Mouse (Mus musculus): ENCODE results near the gene Dnajc11. TPM values are rescaled to one million over a fixed set of nuclear protein-coding genes. Genes with fewer than 3 reads are reported as not detected.

Gene Dnajc11
- polyA plus RNA-seq, 1 experiment from 2014 or later = 25.7 TPM

DNA sequence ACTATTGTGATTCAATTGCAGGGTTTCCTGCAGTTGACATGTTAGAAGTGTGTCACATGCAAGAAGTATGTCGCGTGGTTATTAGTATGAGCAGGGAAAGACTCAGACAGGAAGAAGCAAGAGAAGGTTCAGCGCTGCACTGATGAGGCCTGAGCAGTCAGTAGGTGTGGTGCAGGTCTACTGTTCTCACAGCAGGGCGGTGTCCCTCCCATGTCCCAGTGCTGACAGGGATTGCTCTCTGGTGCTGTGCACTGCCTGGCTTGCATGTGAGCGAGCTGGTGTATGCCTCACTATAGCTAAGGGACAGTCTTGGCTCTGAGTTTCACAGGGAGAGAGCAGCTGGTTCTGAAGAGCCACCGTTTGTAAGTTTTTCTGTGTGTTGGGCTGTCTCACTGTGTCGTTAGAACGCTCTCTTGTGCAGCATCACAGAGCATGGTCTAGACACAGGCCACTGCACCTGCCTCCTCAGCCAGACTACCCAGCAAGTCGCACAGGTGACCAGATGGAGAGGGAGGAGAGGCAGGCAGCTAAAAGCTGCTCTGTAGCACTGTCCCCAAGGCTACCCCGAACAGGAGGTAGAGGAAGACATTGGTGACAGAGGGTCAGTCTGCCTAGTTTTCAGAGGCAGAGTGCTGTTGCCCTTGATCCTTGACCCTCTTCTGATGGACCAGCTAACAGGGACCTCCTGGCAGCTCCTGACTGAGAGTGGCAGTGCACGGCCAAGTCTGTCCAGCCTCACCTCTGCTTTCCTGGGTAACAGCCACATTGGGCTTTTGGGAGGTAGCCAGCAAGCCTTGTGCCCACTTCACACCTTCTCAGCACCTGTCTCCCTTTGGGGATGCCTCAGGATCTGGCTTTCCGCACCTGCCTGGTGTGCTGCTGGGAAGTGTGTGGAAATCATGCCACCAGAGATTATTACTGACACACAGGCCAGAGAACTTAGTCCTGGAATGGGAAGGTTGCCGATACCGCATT, 15.3 kb downstream of the Dnajc11 start:
- Histone ChIP-seq H3K4me2 (replicated peaks; ENCODE audit: low read depth) (no peak overlapping the region), H3K4me3 (ENCODE audit: low read depth, low read length) (no peak overlapping the region), H3K27ac (ENCODE audit: low read depth, low read length) (no peak overlapping the region), H3K9ac (ENCODE audit: low read depth, low read length) (no peak overlapping the region), H3K4me1 (replicated peaks; ENCODE audit: control insufficient read depth, insufficient read depth, low read length) (no peaks in the 10 kb centered on the region), H3K9me3 (ENCODE audit: control insufficient read depth) (no peaks in the 10 kb centered on the region), H3K36me3 (ENCODE audit: control insufficient read depth, insufficient read depth) (peaks cover 31% of the 10 kb centered on the region), H3K27me3 (replicated peaks; ENCODE audit: control insufficient read depth, insufficient read depth, low read length) (no peaks in the 10 kb centered on the region)
- WGBS = 83% methylated on average over 14 of the region's 14 CpGs
- no peak for ATAC-seq
- no peak for TF ChIP-seq CTCF (IDR thresholded peaks at IDR 0.05; ENCODE audit: low read depth)

DNA sequence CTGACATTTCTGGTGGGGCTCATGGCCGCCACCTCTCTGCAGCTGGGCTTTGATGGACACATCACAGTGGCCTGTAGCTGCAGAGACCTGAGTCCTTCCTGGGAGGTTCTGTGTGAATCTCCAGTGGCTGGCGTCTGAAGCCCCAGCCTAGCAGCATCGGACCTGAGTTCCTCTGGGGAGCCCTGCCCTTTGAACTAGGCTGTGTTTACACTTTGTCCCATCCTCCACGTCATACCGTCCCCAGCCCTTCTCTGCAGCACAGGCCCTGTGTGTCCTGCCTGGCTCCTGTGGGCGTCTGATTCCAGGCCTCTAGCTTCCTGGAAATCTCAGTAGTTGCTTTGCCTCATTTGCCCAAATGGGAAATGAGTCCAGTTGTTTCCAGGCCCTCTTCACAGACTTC, 19.7 kb downstream of the Dnajc11 start:
- no peak for ATAC-seq
- Histone ChIP-seq H3K27me3 (replicated peaks; ENCODE audit: control insufficient read depth, insufficient read depth, low read length) (no peaks in the 10 kb centered on the region), H3K9ac (ENCODE audit: low read depth, low read length) (no peak overlapping the region), H3K4me1 (replicated peaks; ENCODE audit: control insufficient read depth, insufficient read depth, low read length) (no peaks in the 10 kb centered on the region), H3K27ac (ENCODE audit: low read depth, low read length) (no peak overlapping the region), H3K9me3 (ENCODE audit: control insufficient read depth) (no peaks in the 10 kb centered on the region), H3K4me3 (ENCODE audit: low read depth, low read length) (no peak overlapping the region), H3K36me3 (ENCODE audit: control insufficient read depth, insufficient read depth) (peaks cover 53% of the 10 kb centered on the region), H3K4me2 (replicated peaks; ENCODE audit: low read depth) (no peak overlapping the region)
- 58% methylated on average over 6 of the region's 6 CpGs for WGBS
- no peak for TF ChIP-seq CTCF (IDR thresholded peaks at IDR 0.05; ENCODE audit: low read depth)

DNA sequence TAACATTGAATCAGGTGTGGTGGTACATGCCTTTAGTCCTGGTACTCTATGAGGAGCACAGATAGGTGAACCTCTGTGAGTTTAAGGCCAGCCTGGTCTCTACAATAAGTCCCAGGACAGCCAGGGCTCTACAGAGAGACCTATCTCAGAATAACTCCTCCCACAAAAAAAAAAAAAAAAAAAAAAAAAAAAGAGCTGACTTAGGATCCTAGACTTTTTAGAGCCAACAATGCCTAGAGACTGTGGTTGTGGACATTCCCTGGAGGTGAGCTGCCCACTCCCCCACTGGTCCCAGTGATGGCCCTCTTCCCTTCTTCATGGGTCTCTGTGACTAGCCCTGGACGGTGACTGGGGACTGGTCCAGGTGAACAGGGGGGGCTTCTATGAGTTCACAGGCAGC, 22.3 kb downstream of the Dnajc11 start:
- ATAC-seq = no peak
- Histone ChIP-seq H3K4me2 (replicated peaks; ENCODE audit: low read depth) (no peak overlapping the region), H3K27ac (ENCODE audit: low read depth, low read length) (no peak overlapping the region), H3K36me3 (ENCODE audit: control insufficient read depth, insufficient read depth) (peaks cover 71% of the 10 kb centered on the region), H3K4me1 (replicated peaks; ENCODE audit: control insufficient read depth, insufficient read depth, low read length) (no peaks in the 10 kb centered on the region), H3K9ac (ENCODE audit: low read depth, low read length) (no peak overlapping the region), H3K27me3 (replicated peaks; ENCODE audit: control insufficient read depth, insufficient read depth, low read length) (no peaks in the 10 kb centered on the region), H3K9me3 (ENCODE audit: control insufficient read depth) (no peaks in the 10 kb centered on the region), H3K4me3 (ENCODE audit: low read depth, low read length) (no peak overlapping the region)
- WGBS = 100% methylated on average over 1 of the region's 1 CpGs
- no peak for TF ChIP-seq CTCF (IDR thresholded peaks at IDR 0.05; ENCODE audit: low read depth)

DNA sequence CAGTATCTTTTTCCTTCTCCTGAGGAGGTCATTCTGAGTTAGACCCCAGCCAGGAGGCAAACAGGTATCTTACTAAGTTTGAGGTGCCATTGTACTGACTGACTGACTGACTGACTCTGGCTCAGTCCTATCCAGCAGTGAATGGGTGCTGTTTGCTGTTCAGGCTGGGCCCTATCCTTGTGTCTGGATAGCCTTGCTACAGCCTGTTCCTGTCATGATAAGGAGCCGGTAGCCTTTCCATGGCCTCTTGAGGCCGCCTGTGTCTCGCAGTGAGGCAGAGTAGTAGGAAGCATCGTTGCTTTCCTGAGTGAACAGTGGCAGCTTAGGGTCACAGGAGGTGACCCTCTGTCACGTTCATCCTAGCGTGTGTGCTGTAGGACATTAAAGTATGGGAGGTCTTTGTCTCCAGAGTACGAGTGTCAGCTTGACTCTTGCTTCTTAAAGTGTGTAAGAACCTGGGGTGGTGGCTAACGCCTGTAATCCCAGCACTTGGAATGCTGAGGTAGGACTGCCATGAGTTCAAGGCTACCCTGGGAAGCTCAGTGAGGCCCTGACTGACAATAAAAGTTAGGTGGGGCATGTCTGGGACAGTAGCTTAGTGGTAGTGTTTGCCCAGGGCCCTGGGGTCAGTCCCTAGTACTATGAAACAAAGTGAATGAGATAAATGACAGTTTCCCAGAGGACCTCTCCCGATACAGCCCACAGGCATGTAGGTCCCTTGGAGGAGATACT, 24.3 kb downstream of the Dnajc11 start:
- H3K9ac ChIP-seq (ENCODE audit: low read depth, low read length) = no peak overlapping the region
- H3K4me3 ChIP-seq (ENCODE audit: low read depth, low read length) = no peak overlapping the region
- H3K27me3 ChIP-seq (replicated peaks; ENCODE audit: control insufficient read depth, insufficient read depth, low read length) = no peaks in the 10 kb centered on the region
- H3K4me2 ChIP-seq (replicated peaks; ENCODE audit: low read depth) = no peak overlapping the region
- WGBS = 64% methylated on average over 9 of the region's 9 CpGs
- no peak for ATAC-seq
- no peaks in the 10 kb centered on the region for H3K4me1 ChIP-seq (replicated peaks; ENCODE audit: control insufficient read depth, insufficient read depth, low read length)
- H3K27ac ChIP-seq (ENCODE audit: low read depth, low read length) = no peak overlapping the region; the same call in 1 of the 2 replicates
- H3K36me3 ChIP-seq (ENCODE audit: control insufficient read depth, insufficient read depth) = peaks cover 68% of the 10 kb centered on the region
- H3K9me3 ChIP-seq (ENCODE audit: control insufficient read depth) = no peaks in the 10 kb centered on the region
- no peak for TF ChIP-seq CTCF (IDR thresholded peaks at IDR 0.05; ENCODE audit: low read depth)

DNA sequence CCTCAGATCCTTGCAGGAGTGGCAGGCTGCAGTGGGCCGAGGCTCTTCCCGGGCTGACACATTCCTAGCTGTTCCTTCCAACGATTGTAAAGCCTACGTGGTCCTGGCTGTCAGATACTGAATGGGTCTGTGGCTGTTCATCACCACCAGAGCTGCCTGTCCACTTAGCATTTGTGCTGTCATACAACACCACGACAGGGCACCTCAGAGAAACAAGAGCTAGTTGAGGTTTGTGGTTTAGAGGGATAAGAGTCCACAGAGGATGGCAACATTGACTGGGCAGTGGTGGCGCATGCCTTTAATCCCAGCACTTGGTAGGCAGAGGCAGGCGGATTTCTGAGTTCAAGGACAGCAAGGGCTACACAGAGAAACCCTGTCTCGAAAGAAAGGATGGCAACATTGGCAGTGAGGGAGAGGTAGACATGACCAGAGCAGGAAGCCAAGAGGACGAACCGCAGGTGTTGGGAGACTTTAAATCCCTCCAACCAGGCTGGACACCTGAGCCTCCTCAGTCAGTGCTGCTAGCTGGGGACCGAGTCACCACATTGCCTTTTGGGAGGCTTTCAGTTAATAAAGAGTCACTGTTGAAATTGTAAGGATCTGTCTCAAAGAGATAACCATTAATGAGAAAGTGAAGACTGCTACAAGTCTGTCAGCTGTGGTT, 26.5 kb downstream of the Dnajc11 start:
- Histone ChIP-seq H3K9ac (ENCODE audit: low read depth, low read length) (no peak overlapping the region), H3K4me3 (ENCODE audit: low read depth, low read length) (no peak overlapping the region), H3K4me1 (replicated peaks; ENCODE audit: control insufficient read depth, insufficient read depth, low read length) (no peaks in the 10 kb centered on the region), H3K9me3 (ENCODE audit: control insufficient read depth) (no peaks in the 10 kb centered on the region), H3K27ac (ENCODE audit: low read depth, low read length) (no peak overlapping the region), H3K36me3 (ENCODE audit: control insufficient read depth, insufficient read depth) (peaks cover 68% of the 10 kb centered on the region), H3K27me3 (replicated peaks; ENCODE audit: control insufficient read depth, insufficient read depth, low read length) (no peaks in the 10 kb centered on the region), H3K4me2 (replicated peaks; ENCODE audit: low read depth) (no peak overlapping the region)
- no peak for TF ChIP-seq CTCF (IDR thresholded peaks at IDR 0.05; ENCODE audit: low read depth)
- WGBS = 83% methylated on average over 11 of the region's 11 CpGs
- ATAC-seq = no peak

DNA sequence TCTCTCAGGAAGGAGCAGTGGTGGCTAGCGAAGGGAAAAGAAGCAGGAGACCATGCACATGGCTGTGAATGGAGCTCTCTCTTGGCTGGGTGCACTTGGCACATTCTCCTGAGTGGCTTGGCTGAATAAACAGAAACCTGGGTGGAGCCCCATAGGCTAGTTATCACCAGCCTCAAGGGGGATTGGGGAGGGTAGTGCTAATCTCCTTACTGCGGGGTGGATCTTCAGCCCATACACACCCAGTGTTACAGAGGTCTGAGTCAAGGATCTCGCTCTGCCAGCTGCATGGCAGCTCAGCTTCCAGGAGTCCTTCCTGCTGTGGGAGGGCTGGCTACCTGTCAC, 27.0 kb downstream of the Dnajc11 start:
- Histone ChIP-seq H3K27me3 (replicated peaks; ENCODE audit: control insufficient read depth, insufficient read depth, low read length) (no peaks in the 10 kb centered on the region), H3K4me2 (replicated peaks; ENCODE audit: low read depth) (no peak overlapping the region), H3K9me3 (ENCODE audit: control insufficient read depth) (no peaks in the 10 kb centered on the region), H3K4me3 (ENCODE audit: low read depth, low read length) (no peak overlapping the region), H3K27ac (ENCODE audit: low read depth, low read length) (no peak overlapping the region), H3K36me3 (ENCODE audit: control insufficient read depth, insufficient read depth) (peaks cover 70% of the 10 kb centered on the region), H3K9ac (ENCODE audit: low read depth, low read length) (no peak overlapping the region), H3K4me1 (replicated peaks; ENCODE audit: control insufficient read depth, insufficient read depth, low read length) (no peaks in the 10 kb centered on the region)
- WGBS = 43% methylated on average over 3 of the region's 3 CpGs
- peak; percentile 58; the same call in 1 of the 2 replicates for ATAC-seq
- no peak for TF ChIP-seq CTCF (IDR thresholded peaks at IDR 0.05; ENCODE audit: low read depth)

Data from intestine, postnatal 0 days (tissue).